Mouse (Mus musculus) yolk sac, embryonic 10.5 days (tissue): ENCODE measurements around the gene Rap2b.
A peak's percentile ranks its signal among the peaks of the same experiment; 100 is the strongest.

ENCODE experiments used
- DNase-seq: peaks from one replicate; pipeline ENCODE4 v3.0.0-alpha.2; 2017; ENCODE audit warnings: low spot score

Rap2b gene

GRCm38 (mm10) chr3:61361338-61361737 lies at the start of gene Rap2b:
Rap2b (plus strand) TSS chr3:61361638.
- DNase-seq, result no peak

GRCm38 (mm10) chr3:61315002-61315401 lies 46.4 kb upstream of the Rap2b start:
- DNase-seq, result no peak

- DNase-seq, result no peak
Observed at GRCm38 (mm10) chr3:61320031-61320430, 41.4 kb upstream of the Rap2b start.

DNA sequence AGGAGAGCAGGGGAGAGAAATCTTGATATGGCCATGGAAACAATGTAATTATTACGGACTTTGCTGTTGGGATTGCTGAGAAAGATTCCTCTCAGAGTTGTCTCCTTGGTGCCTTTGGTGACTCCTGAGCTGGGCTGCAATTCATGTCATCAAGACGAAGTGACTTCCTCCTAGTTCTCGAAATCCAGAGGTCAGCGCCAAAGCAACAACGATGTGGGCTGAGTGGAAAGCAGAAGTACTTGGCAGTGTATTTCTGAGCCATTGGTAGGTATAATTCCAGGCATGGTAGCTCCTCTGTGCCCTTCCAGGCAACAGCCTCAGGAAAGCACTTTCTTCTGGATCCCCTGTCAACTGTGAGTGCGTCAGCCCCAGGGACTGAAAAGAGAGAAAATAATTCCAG lies 39.8 kb upstream of the Rap2b start:
- no peak for DNase-seq

DNA sequence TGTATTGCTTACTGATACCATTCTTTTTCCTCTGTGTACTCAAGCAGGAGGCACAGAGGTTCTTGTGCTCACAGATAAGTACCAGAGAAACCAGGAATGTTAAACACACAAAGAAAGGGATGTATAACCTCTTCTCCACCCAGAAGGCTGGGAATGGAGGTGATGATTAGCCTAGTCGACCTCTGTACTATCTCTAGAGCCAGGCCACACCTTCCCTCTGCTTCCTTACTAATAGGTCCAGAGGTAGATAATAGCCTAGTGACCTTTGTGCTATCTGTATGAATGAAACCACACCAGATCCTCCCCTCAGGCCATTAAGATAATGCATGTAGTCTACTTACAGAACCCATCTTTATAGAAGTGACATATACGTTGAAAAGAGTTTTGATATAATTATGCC lies 25.2 kb upstream of the Rap2b start:
- DNase-seq, result peak; percentile 67

- DNase-seq, result no peak
Observed at GRCm38 (mm10) chr3:61337230-61337629, 24.2 kb upstream of the Rap2b start.

DNA sequence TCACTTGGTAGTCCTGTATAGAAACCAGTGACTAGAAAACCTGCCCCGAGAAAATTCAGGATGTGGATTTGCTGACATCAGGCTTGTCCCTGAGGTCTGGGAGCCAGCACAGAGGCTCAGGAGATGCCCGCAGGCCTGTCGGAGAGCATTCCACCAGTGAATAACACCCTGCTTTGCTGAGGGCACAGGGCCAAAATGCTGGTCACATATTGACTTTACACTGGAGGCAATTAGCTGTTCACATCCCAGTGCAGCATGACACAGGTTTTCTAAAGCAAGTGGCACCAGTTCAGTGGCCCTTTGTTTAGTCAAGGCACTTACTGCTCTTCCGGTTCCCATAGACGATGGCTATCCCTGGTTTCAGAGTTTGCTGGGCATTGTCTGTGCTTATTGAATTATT lies 21.1 kb upstream of the Rap2b start:
- DNase-seq, result no peak

DNA sequence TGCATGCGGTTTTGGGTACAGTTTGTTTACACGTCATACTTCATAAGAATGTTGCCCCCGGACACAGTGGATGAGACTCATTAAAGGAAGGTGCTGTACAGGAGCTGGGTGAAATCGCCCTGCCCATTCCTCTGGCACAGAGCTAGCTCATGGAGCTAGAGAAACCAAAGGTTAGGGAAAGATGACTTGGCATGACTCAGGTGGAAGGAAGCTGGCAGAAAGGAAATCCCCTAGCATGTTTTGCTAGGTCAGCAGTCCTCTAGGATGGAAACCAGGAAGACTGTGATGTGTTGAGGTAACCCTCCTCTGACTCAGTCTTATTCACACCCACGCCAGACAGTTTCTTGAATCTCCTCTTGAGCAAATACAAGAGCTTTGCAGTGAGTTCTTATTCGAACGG lies 17.4 kb upstream of the Rap2b start:
- DNase-seq, result peak; percentile 5

- no peak for DNase-seq
Observed at GRCm38 (mm10) chr3:61345636-61346035, 15.8 kb upstream of the Rap2b start.

GRCm38 (mm10) chr3:61348036-61348614 lies 13.3 kb upstream of the Rap2b start:
- DNase-seq, result no peak

GRCm38 (mm10) chr3:61349433-61349832 lies 12.0 kb upstream of the Rap2b start:
- DNase-seq, result no peak

GRCm38 (mm10) chr3:61355464-61355863 lies 6.0 kb upstream of the Rap2b start:
- DNase-seq, result no peak

DNA sequence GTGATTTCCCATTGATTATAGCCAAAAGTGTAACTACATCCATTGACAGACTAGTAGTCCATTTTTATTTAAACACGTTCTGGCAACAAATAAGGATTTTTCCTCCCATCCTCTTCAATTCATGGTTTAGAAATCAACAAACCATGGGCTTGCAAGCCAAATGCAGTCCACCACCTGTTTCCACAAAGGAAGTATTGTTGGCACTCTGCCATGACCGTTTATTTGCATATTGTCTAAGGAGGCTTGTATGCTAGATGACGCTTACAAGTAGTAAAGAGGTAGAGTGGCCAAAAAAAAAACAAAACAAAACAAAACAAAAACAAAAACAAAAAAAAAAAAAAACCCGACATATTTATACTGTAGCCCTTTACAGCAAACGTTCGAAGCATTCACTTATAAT lies 3.3 kb upstream of the Rap2b start:
- no peak for DNase-seq

DNA sequence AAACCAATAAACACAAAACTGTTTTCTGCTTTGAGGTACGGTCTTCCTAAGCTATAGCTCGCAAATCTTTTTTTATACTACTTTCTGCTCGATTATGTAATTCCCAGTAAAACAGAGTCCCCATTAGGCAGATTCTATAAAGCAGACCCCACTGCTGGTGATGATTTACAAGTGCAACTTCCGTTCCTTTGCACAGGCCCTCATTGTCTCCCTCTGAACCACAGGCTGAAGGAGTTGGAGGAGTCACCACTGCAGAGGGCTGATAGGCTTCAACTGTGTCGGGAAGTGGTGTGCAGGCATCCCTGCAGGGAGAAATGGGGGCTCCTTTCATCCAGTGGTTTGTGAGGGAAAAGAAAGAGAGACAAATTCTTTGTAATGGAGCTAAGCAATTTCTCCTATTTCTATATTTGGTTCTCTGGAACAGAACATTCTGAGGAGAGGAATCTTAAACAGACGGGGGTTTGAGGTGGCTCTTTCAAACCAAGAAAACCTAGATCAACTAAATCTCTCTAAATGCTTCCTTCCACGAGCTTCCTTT lies 2.6 kb upstream of the Rap2b start:
- no peak for DNase-seq

DNA sequence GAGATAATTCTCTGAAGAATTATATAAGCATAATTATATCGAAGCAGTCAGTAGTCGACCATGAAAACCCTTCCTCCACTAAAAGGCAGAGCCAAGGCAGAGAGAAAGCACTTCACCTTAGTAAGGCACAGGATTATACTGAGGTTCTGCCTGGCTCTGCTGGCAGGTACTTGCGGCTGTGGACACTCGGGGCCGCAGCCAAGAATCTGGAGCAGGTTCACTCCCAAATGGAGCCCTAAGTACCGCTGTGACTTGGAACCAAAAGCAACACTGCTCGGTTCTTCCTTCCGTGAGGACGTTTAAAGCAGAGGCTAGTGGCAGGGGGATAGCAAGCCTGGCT lies 1.4 kb downstream of the Rap2b start:
- no peak for DNase-seq

- peak; percentile 97 for DNase-seq
Observed at GRCm38 (mm10) chr3:61363161-61363988, 1.9 kb downstream of the Rap2b start.

- peak; percentile 96 for DNase-seq
Observed at GRCm38 (mm10) chr3:61363989-61364660, 2.7 kb downstream of the Rap2b start.

- DNase-seq, result no peak
Observed at GRCm38 (mm10) chr3:61364661-61364977, 3.2 kb downstream of the Rap2b start.

- peak; percentile 35 for DNase-seq
Observed at GRCm38 (mm10) chr3:61364978-61365778, 3.7 kb downstream of the Rap2b start.

- no peak for DNase-seq
Observed at GRCm38 (mm10) chr3:61365779-61366373, 4.4 kb downstream of the Rap2b start, which contains the start of gene B430305J03Rik. B430305J03Rik (minus strand) TSS chr3:61365951.

- DNase-seq, result no peak
Observed at GRCm38 (mm10) chr3:61368446-61368845, 7.0 kb downstream of the Rap2b start.

GRCm38 (mm10) chr3:61376001-61376400 lies 14.6 kb downstream of the Rap2b start:
- no peak for DNase-seq
